ENCODE assay signal across 12 mouse cellular contexts in the genomic region with DNA sequence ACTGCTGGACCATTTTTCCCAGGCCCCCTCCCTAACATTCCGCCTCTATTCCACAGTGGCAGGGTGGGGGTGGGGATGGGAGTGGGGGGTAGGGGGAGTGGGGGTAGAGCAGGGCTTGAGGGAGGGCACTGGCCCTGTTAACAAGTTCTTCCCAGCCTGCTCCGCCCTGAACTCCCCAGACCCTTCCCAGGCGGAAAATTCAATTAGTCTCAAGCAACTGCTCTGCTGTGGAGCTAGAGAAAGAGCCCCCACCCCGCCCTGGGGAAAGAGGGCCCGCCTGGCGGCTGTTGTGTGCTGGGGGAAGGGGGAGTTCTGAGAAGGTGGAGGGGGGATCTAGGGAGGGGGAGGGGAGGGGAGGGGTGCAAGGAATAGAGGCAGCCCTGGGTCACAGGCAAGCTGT. TPM values are rescaled to one million over a fixed set of nuclear protein-coding genes. Genes with fewer than 3 reads are reported as not detected.
DNase-seq lines count a peak whose midpoint lies in the region; ATAC-seq and TF ChIP-seq lines count a peak whose summit lies in the region.
"Had no signal": no experiment of that assay in that cellular context is flagged by ENCODE, and none has a peak within 500 bp of the region (broad histone marks: within the 10 kb centered on the region; RNA-seq: fewer than 3 reads in every experiment).

No protein-coding gene starts in this region.

- 4% methylated on average over 6 of the region's 6 CpGs for WGBS in forebrain, embryonic 13.5 days
- 8% methylated on average over 3 of the region's 6 CpGs for WGBS in limb, embryonic 14.5 days

- H3K4me2 ChIP-seq in forebrain, embryonic 13.5 days: no peak overlapping the region
- no peak overlapping the region for H3K4me2 ChIP-seq in limb, embryonic 14.5 days (replicated peaks; ENCODE audit: low read depth, low read length, severe bottlenecking)

- no peaks in the 10 kb centered on the region for H3K9me3 ChIP-seq in forebrain, embryonic 13.5 days (replicated peaks)
- H3K9me3 ChIP-seq in limb, embryonic 14.5 days (ENCODE audit: control insufficient read depth, low read length): no peaks in the 10 kb centered on the region

- TF ChIP-seq POLR2A in limb, embryonic 14.5 days (IDR thresholded peaks at IDR 0.05; ENCODE audit: borderline replicate concordance, extremely low read depth, insufficient read depth, insufficient read length): no peak

- peak; percentile 89 for DNase-seq in embryo, embryonic 11 days
- DNase-seq in limb, embryonic 14.5 days (ENCODE audit: low spot score): peak; percentile 61
- DNase-seq in retina, postnatal 1 day: peak; percentile 93
- DNase-seq in adrenal gland, postnatal 25 days: no peak
- no peak for DNase-seq in cerebellum, postnatal 25 days
- DNase-seq in gastrocnemius, adult 8-10 months (ENCODE audit: low spot score in 2 of 2): no peak
- DNase-seq: heart, postnatal 10 days; right cerebral cortex, postnatal 25 days; thymus, postnatal 36 days had no signal

- ATAC-seq in forebrain, embryonic 13.5 days: peak; percentile 66; the same call in 1 of the 2 replicates
- ATAC-seq in limb, embryonic 14.5 days (ENCODE audit: low FRiP score, low read depth): peak; percentile 53

- H3K4me1 ChIP-seq in forebrain, embryonic 13.5 days: peaks cover 56% of the 10 kb centered on the region
- peaks cover 39% of the 10 kb centered on the region for H3K4me1 ChIP-seq in limb, embryonic 14.5 days (ENCODE audit: control insufficient read depth, insufficient read depth, low read length)

- H3K4me3 ChIP-seq in forebrain, embryonic 13.5 days: no peak overlapping the region
- no peak overlapping the region for H3K4me3 ChIP-seq in limb, embryonic 14.5 days (replicated peaks; ENCODE audit: low read length)

- H3K36me3 ChIP-seq in forebrain, embryonic 13.5 days (ENCODE audit: poor library complexity, severe bottlenecking): no peaks in the 10 kb centered on the region
- no peaks in the 10 kb centered on the region for H3K36me3 ChIP-seq in limb, embryonic 14.5 days (ENCODE audit: control insufficient read depth, insufficient read depth, low read length)

- H3K27ac ChIP-seq in forebrain, embryonic 13.5 days: peak overlapping the region; percentile 60
- H3K27ac ChIP-seq in limb, embryonic 14.5 days (replicated peaks; ENCODE audit: low read depth, low read length): 0 out of 2 replicates have a peak overlapping the region, but pooled peaks have one; percentile 43

- no peaks in the 10 kb centered on the region for H3K27me3 ChIP-seq in forebrain, embryonic 13.5 days
- no peaks in the 10 kb centered on the region for H3K27me3 ChIP-seq in limb, embryonic 14.5 days (ENCODE audit: control insufficient read depth, insufficient read depth, low read length)

- H3K9ac ChIP-seq in forebrain, embryonic 13.5 days: no peak overlapping the region
- no peak overlapping the region; the same call in 1 of the 2 replicates for H3K9ac ChIP-seq in limb, embryonic 14.5 days (ENCODE audit: low read depth, low read length, severe bottlenecking)

RNA-seq across cellular contexts. Expression of gene Grifin, which starts 14.9 kb away (rescaled TPM):
- 0.49 TPM in 1 of 2 replicates, not detected in the other for polyA plus RNA-seq in forebrain, embryonic 13.5 days (2015; fragmentation: Nextera tagmentation; extraction: Ambion mirVana)
- polyA plus RNA-seq in limb, embryonic 14.5 days (2012; rRNA removed): 0.18 and 0.19 TPM in 2 replicates
- polyA plus RNA-seq in limb, embryonic 14.5 days (2014; fragmentation: Nextera tagmentation; extraction: Ambion mirVana): not detected in 2 replicates
- total RNA-seq in adrenal gland, postnatal 25 days (2021): not detected in 2 replicates
- total RNA-seq in gastrocnemius, adult 8-10 months (2022): not detected
- total RNA-seq: heart, postnatal 10 days; left cerebral cortex, postnatal 14 days; megakaryocyte progenitor cell, adult 5-6 weeks had no signal

RNA-seq across cellular contexts. Expression of gene Lfng, which starts 27.3 kb away (rescaled TPM):
- 28.8 and 31.8 TPM in 2 replicates for polyA plus RNA-seq in forebrain, embryonic 13.5 days (2015; fragmentation: Nextera tagmentation; extraction: Ambion mirVana)
- polyA plus RNA-seq in limb, embryonic 14.5 days (2012; rRNA removed): 38.9 and 48.2 TPM in 2 replicates
- polyA plus RNA-seq in limb, embryonic 14.5 days (2014; fragmentation: Nextera tagmentation; extraction: Ambion mirVana): 19.2 and 21.4 TPM in 2 replicates
- total RNA-seq in adrenal gland, postnatal 25 days (2021): 9.6 and 16.8 TPM in 2 replicates
- total RNA-seq in gastrocnemius, adult 8-10 months (2022): 1 to 10 TPM; 2.0 to 2.9 (median 2.4) TPM

Comparison
In these comparisons a context has a peak if more than half of its experiments do, and no peak if none do; other contexts are left out.
1. DNase-seq: peak in embryo, embryonic 11 days (single experiment), limb, embryonic 14.5 days (single experiment) and retina, postnatal 1 day (single experiment); none in adrenal gland, postnatal 25 days (single experiment), cerebellum, postnatal 25 days (0 of 2) and gastrocnemius, adult 8-10 months (0 of 2).